Mouse (Mus musculus) liver, embryonic 14.5 days (tissue): ENCODE data around the gene Sap30l. TPM values are rescaled to one million over a fixed set of nuclear protein-coding genes. Genes with fewer than 3 reads are reported as not detected.

ENCODE experiments used
- ATAC-seq: fragments of 200-750 bp; cut with Nextera tagmentation; 2 replicates; pipeline ENCODE4 v1.8.0; 2017; ENCODE audit warnings: moderate number of reproducible peaks, mild to moderate bottlenecking, moderate library complexity; ENCODE audit not compliant: insufficient read depth
- DNase-seq, 3 experiments: peaks; one replicate each; pipeline ENCODE4 v3.0.0-alpha.2; 2012 to 2013; ENCODE audit warnings: low read depth in 3 of 3, low spot score in 3 of 3
- H3K27ac ChIP-seq: fragments of 300-500 bp; sonication (generic); 2 replicates; pipeline ENCODE4 v1.5.1; 2014; ENCODE audit warnings: moderate library complexity, mild to moderate bottlenecking, control low read depth, inconsistent platforms
- H3K27me3 ChIP-seq: fragments of 300-500 bp; sonication (generic); 2 replicates; pipeline ENCODE4 v1.6.1; 2014; ENCODE audit warnings: mild to moderate bottlenecking, low read length, moderate library complexity; ENCODE audit not compliant: control insufficient read depth, insufficient read depth
- H3K36me3 ChIP-seq: fragments of 300-500 bp; sonication (generic); replicated peaks from 2 replicates; pipeline ENCODE4 v1.6.1; 2014; ENCODE audit warnings: low read depth; ENCODE audit not compliant: control insufficient read depth, insufficient read depth
- H3K4me1 ChIP-seq, 2 experiments: fragments of 200-500 bp in 1 of 2; fragments of 300-500 bp in 1 of 2; sonication (generic) in 1 of 2; replicated peaks; 2 replicates each; pipeline ENCODE4 v1.6.1; 2012 to 2014; ENCODE audit warnings: antibody characterized with exemption in 1 of 2, inconsistent platforms in 1 of 2, low read length in 1 of 2; ENCODE audit not compliant: control insufficient read depth in 2 of 2, insufficient read depth in 2 of 2
- H3K4me2 ChIP-seq: fragments of 300-500 bp; sonication (generic); 2 replicates; pipeline ENCODE4 v1.6.1; 2014; ENCODE audit warnings: low read depth, mild to moderate bottlenecking, control low read depth, moderate library complexity
- H3K4me3 ChIP-seq, 2 experiments: fragments of 200-500 bp in 1 of 2; fragments of 300-500 bp in 1 of 2; sonication (generic) in 1 of 2; 2 replicates each; pipeline ENCODE4 v1.5.1; 2012 to 2014; ENCODE audit warnings: low read depth in 2 of 2, low read length in 2 of 2, mild to moderate bottlenecking in 2 of 2, control low read depth in 1 of 2, inconsistent platforms in 1 of 2, moderate library complexity in 1 of 2; ENCODE audit not compliant: insufficient read depth in 1 of 2
- H3K9ac ChIP-seq: fragments of 300-500 bp; sonication (generic); replicated peaks from 2 replicates; pipeline ENCODE4 v1.6.1; 2014; ENCODE audit warnings: mild to moderate bottlenecking, control low read depth, moderate library complexity
- H3K9me3 ChIP-seq: fragments of 300-500 bp; sonication (generic); 2 replicates; pipeline ENCODE4 v1.6.1; 2016; ENCODE audit warnings: low read length, mixed read lengths; ENCODE audit not compliant: control insufficient read depth
- CTCF ChIP-seq: IDR thresholded peaks from 2 replicates; pipeline ENCODE4 v1.5.1; 2016; ENCODE audit warnings: antibody characterized with exemption, low read depth, control low read depth
- EP300 ChIP-seq: IDR thresholded peaks from 2 replicates; pipeline ENCODE4 v1.6.1; 2016; ENCODE audit warnings: antibody characterized with exemption, low read depth
- WGBS: fragments of 180-500 bp; shearing (Covaris S2); extraction: QIAGEN DNeasy Blood & Tissue Kit; methylation state at CpG from one replicate; pipeline ENCODE4 v1.1.7; 2014; ENCODE audit not compliant: insufficient replicate concordance; 5-methylcytosine and 5-hydroxymethylcytosine counted together
- polyA plus RNA-seq, 2 experiments: library from polyadenylated mRNA; depleted of rRNA in 1 of 2; stranded (reverse) in 1 of 2; unstranded in 1 of 2; fragments of >200 nt; fragmentation: Nextera tagmentation in 1 of 2; extraction: Ambion mirVana in 1 of 2; gene quantifications; 2 replicates each; pipeline versions ENCODE4 v1.2.1 to v1.2.3; 2012 to 2014

Gene Sap30l
- polyA plus RNA-seq, 2 experiments: 4.0 to 6.6 TPM

DNA sequence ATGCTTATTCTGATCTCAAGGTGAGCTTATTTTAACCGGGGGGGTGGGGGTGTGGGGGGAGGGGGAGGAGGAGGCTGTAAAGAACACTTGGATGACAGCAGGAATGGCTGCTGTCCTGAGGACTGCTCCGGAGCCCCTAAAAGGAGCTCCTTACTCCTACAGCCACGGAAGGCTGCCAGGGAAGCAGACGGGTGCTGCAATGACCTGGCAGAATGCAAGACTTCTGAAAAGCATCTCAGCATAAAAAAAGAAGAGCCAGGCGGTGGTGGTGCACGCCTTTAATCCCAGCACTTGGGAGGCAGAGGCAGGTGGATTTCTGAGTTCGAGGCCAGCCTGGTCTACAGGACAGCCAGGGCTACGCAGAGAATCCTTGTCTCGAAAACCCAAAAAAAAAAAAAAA is 3.6 kb upstream of the Sap30l start:
- ATAC-seq (no peak), DNase-seq (no peak)
- H3K9ac ChIP-seq: no peak overlapping the region
- WGBS: 64% methylated on average over 9 of the region's 9 CpGs
- TF ChIP-seq EP300 (no peak), CTCF (no peak)
- H3K9me3 ChIP-seq: no peaks in the 10 kb centered on the region
- H3K27ac ChIP-seq: no peak overlapping the region
- no peak overlapping the region for H3K4me2 ChIP-seq
- H3K4me3 ChIP-seq: no peak overlapping the region
- H3K36me3 ChIP-seq: no peaks in the 10 kb centered on the region
- H3K4me1 ChIP-seq: peaks cover 11 to 12% of the 10 kb centered on the region in 2 experiments; a peak in 3 of 4 replicates
- peaks cover 10% of the 10 kb centered on the region for H3K27me3 ChIP-seq

DNA sequence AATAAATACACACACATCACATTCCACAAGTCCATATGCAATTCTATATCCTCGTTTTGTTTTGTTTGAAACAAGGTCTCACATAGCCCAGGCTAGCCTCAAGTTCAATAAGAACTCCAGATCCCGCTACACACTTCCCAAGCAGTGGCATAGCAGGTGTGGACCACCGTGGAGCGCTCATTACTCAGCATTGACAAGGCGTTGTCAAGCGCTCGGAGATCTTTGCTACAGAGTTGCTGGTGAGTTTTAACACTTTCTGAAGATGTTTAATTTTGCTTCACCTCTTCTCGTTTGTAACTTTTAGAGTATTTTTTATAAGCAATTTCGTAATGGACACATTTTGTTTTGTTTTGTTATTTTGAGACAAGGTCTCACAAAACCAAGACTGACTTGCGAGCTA is 2.0 kb upstream of the Sap30l start:
- WGBS: 73% methylated on average over 10 of the region's 10 CpGs
- TF ChIP-seq CTCF: no peak
- no peak for TF ChIP-seq EP300
- H3K9ac ChIP-seq: no peak overlapping the region
- ATAC-seq (no peak), DNase-seq (no peak)
- no peak overlapping the region for H3K4me2 ChIP-seq
- H3K4me1 ChIP-seq: peaks cover 11 to 14% of the 10 kb centered on the region in 2 experiments; a peak in 3 of 4 replicates
- H3K36me3 ChIP-seq: no peaks in the 10 kb centered on the region
- H3K4me3 ChIP-seq: no peak overlapping the region
- peaks cover 17% of the 10 kb centered on the region for H3K27me3 ChIP-seq
- no peaks in the 10 kb centered on the region for H3K9me3 ChIP-seq
- H3K27ac ChIP-seq: no peak overlapping the region

DNA sequence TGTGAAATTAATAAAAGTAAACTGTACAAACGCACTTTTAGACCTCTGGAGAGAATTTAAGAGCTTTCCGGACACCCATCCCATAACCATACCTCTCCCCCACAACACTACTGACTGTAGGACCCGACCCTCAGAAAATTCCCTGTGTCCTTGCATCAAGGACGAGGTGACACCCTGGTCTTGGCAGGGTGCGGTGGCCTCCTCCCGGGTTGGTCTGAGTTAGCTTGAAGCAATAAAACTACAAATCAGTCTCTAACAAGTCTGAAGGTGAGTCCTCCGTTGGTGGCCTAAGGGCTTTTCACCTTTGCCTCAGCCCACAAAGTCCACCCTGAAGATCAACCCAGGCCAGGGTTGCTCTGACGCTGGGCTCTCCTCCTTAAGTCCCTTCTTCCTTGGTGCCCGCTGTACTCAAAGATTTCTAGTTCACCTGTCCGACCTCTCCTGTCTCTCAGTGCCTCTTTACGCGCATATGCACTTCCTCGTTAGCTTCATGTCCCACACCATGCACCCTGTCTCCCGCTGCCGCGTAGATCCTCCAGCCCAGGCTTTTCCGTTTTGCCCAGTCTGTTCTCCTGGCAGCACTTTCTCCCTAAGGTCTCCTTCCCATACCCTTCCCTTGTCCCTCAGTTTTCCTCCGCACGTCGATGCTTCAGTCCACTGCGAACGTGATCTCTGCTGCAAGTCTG is 1.0 kb upstream of the Sap30l start:
- H3K9ac ChIP-seq: peak overlapping the region; percentile 81
- WGBS: 15% methylated on average over 22 of the region's 22 CpGs
- H3K27ac ChIP-seq: no peak overlapping the region
- TF ChIP-seq EP300 (no peak), CTCF (no peak)
- DNase-seq (no peak), ATAC-seq (no peak)
- peaks cover 17% of the 10 kb centered on the region for H3K27me3 ChIP-seq
- no peaks in the 10 kb centered on the region for H3K36me3 ChIP-seq
- H3K4me3 ChIP-seq: peak overlapping the region; percentile 72 to 92
- H3K9me3 ChIP-seq: no peaks in the 10 kb centered on the region
- H3K4me2 ChIP-seq: peak overlapping the region; percentile 96
- peaks cover 11 to 14% of the 10 kb centered on the region in 2 experiments; a peak in 3 of 4 replicates for H3K4me1 ChIP-seq

DNA sequence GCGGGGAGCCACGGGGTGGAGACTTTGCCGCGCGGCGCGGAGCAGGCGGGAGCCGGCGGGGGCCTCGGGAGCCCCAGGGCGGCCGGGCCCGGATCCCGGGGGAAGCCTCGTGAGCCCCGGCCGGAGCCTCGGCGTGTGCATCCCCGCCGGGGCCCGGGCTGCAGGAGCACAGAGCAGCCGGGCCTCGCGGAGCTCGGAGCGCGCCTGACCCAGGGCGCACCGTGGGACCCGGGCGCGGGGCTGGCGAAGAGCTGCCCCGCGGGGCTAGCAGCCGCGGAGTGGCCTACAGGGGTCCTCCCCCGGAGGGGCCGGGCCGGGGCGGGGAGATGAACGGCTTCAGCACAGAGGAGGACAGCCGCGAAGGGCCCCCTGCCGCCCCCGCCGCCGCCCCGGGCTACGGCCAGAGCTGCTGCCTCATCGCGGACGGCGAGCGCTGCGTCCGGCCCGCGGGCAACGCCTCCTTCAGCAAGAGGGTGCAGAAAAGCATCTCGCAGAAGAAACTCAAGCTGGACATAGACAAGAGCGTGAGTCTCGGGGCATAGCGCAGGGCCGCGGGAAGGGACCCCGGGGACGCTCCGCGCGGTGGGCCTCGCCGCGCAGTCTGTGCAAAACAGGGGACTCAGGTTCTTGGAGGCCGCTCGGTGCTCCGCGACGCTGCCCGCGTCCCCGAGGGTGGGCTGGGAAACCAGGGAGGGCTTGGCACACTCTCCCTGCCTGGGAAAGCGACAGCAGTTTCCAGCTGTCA is 501 bp downstream of the Sap30l start:
- DNase-seq: no peak
- Histone ChIP-seq H3K9ac (peak overlapping the region; percentile 66), H3K27ac (no peak overlapping the region), H3K9me3 (no peaks in the 10 kb centered on the region), H3K27me3 (peaks cover 17% of the 10 kb centered on the region), H3K36me3 (no peaks in the 10 kb centered on the region), H3K4me2 (peak overlapping the region; percentile 96), H3K4me3 (peak overlapping the region; percentile 60 to 72), H3K4me1 (peaks cover 11 to 14% of the 10 kb centered on the region in 2 experiments; a peak in 3 of 4 replicates)
- TF ChIP-seq EP300 (no peak), CTCF (no peak)
- ATAC-seq: peak; percentile 60; the same call in 1 of the 2 replicates
- under 1% methylated on average over 76 of the region's 85 CpGs for WGBS

DNA sequence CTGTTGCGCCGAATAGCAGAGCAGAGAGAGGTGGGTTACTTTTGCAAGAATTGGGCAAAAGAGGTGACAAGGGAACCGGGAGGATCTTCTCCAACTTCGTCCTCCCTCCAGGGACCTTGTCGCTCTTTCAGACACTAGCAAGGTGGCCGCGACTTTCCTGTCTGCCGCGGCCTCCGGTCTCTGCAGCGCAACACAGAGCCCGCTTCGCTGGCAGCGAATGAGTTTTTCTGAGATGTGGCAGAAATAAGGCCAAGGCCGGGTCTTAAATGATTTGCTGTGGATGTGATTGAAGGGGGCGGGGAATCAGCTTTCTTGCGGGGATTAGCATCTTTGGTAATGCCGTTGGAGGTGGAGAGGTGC is 1.1 kb downstream of the Sap30l start:
- H3K4me3 ChIP-seq: peak overlapping the region; percentile 60 to 72
- no peak for ATAC-seq
- H3K9ac ChIP-seq: peak overlapping the region; percentile 66
- DNase-seq: no peak
- WGBS: 1% methylated on average over 18 of the region's 18 CpGs
- no peaks in the 10 kb centered on the region for H3K36me3 ChIP-seq
- peaks cover 11 to 14% of the 10 kb centered on the region in 2 experiments; a peak in 3 of 4 replicates for H3K4me1 ChIP-seq
- TF ChIP-seq EP300 (no peak), CTCF (no peak)
- H3K27ac ChIP-seq: no peak overlapping the region
- H3K4me2 ChIP-seq: peak overlapping the region; percentile 96
- no peaks in the 10 kb centered on the region for H3K9me3 ChIP-seq
- peaks cover 17% of the 10 kb centered on the region for H3K27me3 ChIP-seq
